Mouse (Mus musculus): ENCODE measurements around the gene Cyp2c69. TPM values are rescaled to one million over a fixed set of nuclear protein-coding genes. Genes with fewer than 3 reads are reported as not detected.
"Not testable (repeated sequence)": the region's sequence is repeated elsewhere in the genome, so short reads cannot be mapped to it uniquely, and the experiment has no call there.

Cyp2c69 gene
- polyA plus RNA-seq (2015; fragmentation: Nextera tagmentation; extraction: Ambion mirVana) = 0.36 and 0.39 TPM in 2 replicates

- H3K9me3 ChIP-seq (replicated peaks); H3K9ac ChIP-seq; H3K27me3 ChIP-seq; H3K4me2 ChIP-seq; ATAC-seq (ENCODE audit: insufficient read depth); H3K36me3 ChIP-seq (replicated peaks); H3K4me1 ChIP-seq (replicated peaks); H3K27ac ChIP-seq (replicated peaks); H3K4me3 ChIP-seq (replicated peaks): not testable (repeated sequence)
- 66% methylated on average over 3 of the region's 3 CpGs for WGBS (ENCODE audit: insufficient replicate concordance)
These were observed at the start of gene Cyp2c69 for GRCm38 (mm10) chr19:39886699-39887098. Gene Cyp2c69 (minus strand): TSS chr19:39886799.

- ATAC-seq (ENCODE audit: insufficient read depth) = no peak
- Histone ChIP-seq H3K36me3 (replicated peaks) (no peaks in the 10 kb centered on the region), H3K4me2 (no peak overlapping the region), H3K4me3 (replicated peaks) (no peak overlapping the region), H3K27ac (replicated peaks) (no peak overlapping the region), H3K27me3 (no peaks in the 10 kb centered on the region), H3K4me1 (replicated peaks) (no peaks in the 10 kb centered on the region), H3K9ac (no peak overlapping the region), H3K9me3 (replicated peaks) (no peaks in the 10 kb centered on the region)
- 65% methylated on average over 2 of the region's 2 CpGs for WGBS (ENCODE audit: insufficient replicate concordance)
These were observed 48.8 kb upstream of the Cyp2c69 start for GRCm38 (mm10) chr19:39935396-39935795.

GRCm38 (mm10) chr19:39930032-39930431 is 43.4 kb upstream of the Cyp2c69 start:
- no peaks in the 10 kb centered on the region for H3K27me3 ChIP-seq
- H3K4me2 ChIP-seq = no peak overlapping the region
- H3K36me3 ChIP-seq (replicated peaks) = no peaks in the 10 kb centered on the region
- no peak overlapping the region for H3K9ac ChIP-seq
- H3K4me3 ChIP-seq (replicated peaks) = no peak overlapping the region
- ATAC-seq (ENCODE audit: insufficient read depth) = no peak
- H3K27ac ChIP-seq (replicated peaks) = no peak overlapping the region
- H3K9me3 ChIP-seq (replicated peaks) = no peaks in the 10 kb centered on the region
- WGBS (ENCODE audit: insufficient replicate concordance) = 57% methylated on average over 1 of the region's 1 CpGs
- no peaks in the 10 kb centered on the region for H3K4me1 ChIP-seq (replicated peaks)

- ATAC-seq (ENCODE audit: insufficient read depth) = no peak
- no peak overlapping the region for H3K9ac ChIP-seq
- H3K36me3 ChIP-seq (replicated peaks) = no peaks in the 10 kb centered on the region
- H3K4me1 ChIP-seq (replicated peaks) = no peaks in the 10 kb centered on the region
- no peak overlapping the region for H3K27ac ChIP-seq (replicated peaks)
- 61% methylated on average over 2 of the region's 2 CpGs for WGBS (ENCODE audit: insufficient replicate concordance)
- H3K4me2 ChIP-seq = no peak overlapping the region
- H3K4me3 ChIP-seq (replicated peaks) = no peak overlapping the region
- H3K9me3 ChIP-seq (replicated peaks) = no peaks in the 10 kb centered on the region
- H3K27me3 ChIP-seq = no peaks in the 10 kb centered on the region
These were observed 15.1 kb upstream of the Cyp2c69 start for GRCm38 (mm10) chr19:39901656-39902055.

GRCm38 (mm10) chr19:39890079-39890478 is 3.5 kb upstream of the Cyp2c69 start:
- not testable (repeated sequence) for H3K36me3 ChIP-seq (replicated peaks); H3K4me3 ChIP-seq (replicated peaks); H3K4me1 ChIP-seq (replicated peaks); H3K4me2 ChIP-seq; H3K9me3 ChIP-seq (replicated peaks); H3K27me3 ChIP-seq; H3K9ac ChIP-seq; ATAC-seq (ENCODE audit: insufficient read depth); H3K27ac ChIP-seq (replicated peaks)
- 58% methylated on average over 3 of the region's 3 CpGs for whole genome bisulfite sequencing (ENCODE audit: insufficient replicate concordance)

- no peaks in the 10 kb centered on the region for H3K4me1 ChIP-seq (replicated peaks)
- no peaks in the 10 kb centered on the region for H3K27me3 ChIP-seq
- no peak overlapping the region for H3K27ac ChIP-seq (replicated peaks)
- H3K9me3 ChIP-seq (replicated peaks) = no peaks in the 10 kb centered on the region
- 13% methylated on average over 1 of the region's 1 CpGs for WGBS (ENCODE audit: insufficient replicate concordance)
- H3K9ac ChIP-seq = no peak overlapping the region
- ATAC-seq (ENCODE audit: insufficient read depth) = no peak
- H3K36me3 ChIP-seq (replicated peaks) = no peaks in the 10 kb centered on the region
- H3K4me2 ChIP-seq = no peak overlapping the region
- no peak overlapping the region for H3K4me3 ChIP-seq (replicated peaks)
These were observed 20.5 kb downstream of the Cyp2c69 start for GRCm38 (mm10) chr19:39866133-39866532.

GRCm38 (mm10) chr19:39820931-39821330 is 65.7 kb downstream of the Cyp2c69 start:
- H3K9me3 ChIP-seq (replicated peaks); H3K4me1 ChIP-seq (replicated peaks); H3K27me3 ChIP-seq; H3K27ac ChIP-seq (replicated peaks); H3K4me2 ChIP-seq; H3K36me3 ChIP-seq (replicated peaks); H3K9ac ChIP-seq; H3K4me3 ChIP-seq (replicated peaks); ATAC-seq (ENCODE audit: insufficient read depth): not testable (repeated sequence)
- WGBS (ENCODE audit: insufficient replicate concordance) = 52% methylated on average over 2 of the region's 2 CpGs

GRCm38 (mm10) chr19:39816400-39816799 is 70.2 kb downstream of the Cyp2c69 start:
- not testable (repeated sequence) for H3K36me3 ChIP-seq (replicated peaks); H3K4me1 ChIP-seq (replicated peaks); H3K9me3 ChIP-seq (replicated peaks); H3K27me3 ChIP-seq; ATAC-seq (ENCODE audit: insufficient read depth); H3K9ac ChIP-seq; H3K4me2 ChIP-seq; H3K4me3 ChIP-seq (replicated peaks); H3K27ac ChIP-seq (replicated peaks)
- WGBS (ENCODE audit: insufficient replicate concordance) = 62% methylated on average over 1 of the region's 1 CpGs

GRCm38 (mm10) chr19:39815991-39816390 is 70.6 kb downstream of the Cyp2c69 start:
- H3K4me1 ChIP-seq (replicated peaks); H3K4me3 ChIP-seq (replicated peaks); H3K4me2 ChIP-seq; ATAC-seq (ENCODE audit: insufficient read depth); H3K27ac ChIP-seq (replicated peaks); H3K9ac ChIP-seq; H3K27me3 ChIP-seq; H3K36me3 ChIP-seq (replicated peaks); H3K9me3 ChIP-seq (replicated peaks): not testable (repeated sequence)
- 49% methylated on average over 4 of the region's 4 CpGs for WGBS (ENCODE audit: insufficient replicate concordance)

GRCm38 (mm10) chr19:39812714-39813113 is 73.9 kb downstream of the Cyp2c69 start, which contains the start of gene Cyp2c40:
Gene Cyp2c40 (minus strand): TSS chr19:39812814.
- not testable (repeated sequence) for ATAC-seq (ENCODE audit: insufficient read depth); H3K4me3 ChIP-seq (replicated peaks); H3K27me3 ChIP-seq; H3K27ac ChIP-seq (replicated peaks); H3K36me3 ChIP-seq (replicated peaks); H3K4me1 ChIP-seq (replicated peaks); H3K9me3 ChIP-seq (replicated peaks); H3K4me2 ChIP-seq; H3K9ac ChIP-seq
- WGBS (ENCODE audit: insufficient replicate concordance) = 70% methylated on average over 3 of the region's 3 CpGs
